Mouse (Mus musculus): ENCODE data around the gene Smim27. TPM values are rescaled to one million over a fixed set of nuclear protein-coding genes. Genes with fewer than 3 reads are reported as not detected.

The Smim27 gene
- polyA plus RNA-seq, 1 experiment from 2014 or later, result 25.0 TPM

DNA sequence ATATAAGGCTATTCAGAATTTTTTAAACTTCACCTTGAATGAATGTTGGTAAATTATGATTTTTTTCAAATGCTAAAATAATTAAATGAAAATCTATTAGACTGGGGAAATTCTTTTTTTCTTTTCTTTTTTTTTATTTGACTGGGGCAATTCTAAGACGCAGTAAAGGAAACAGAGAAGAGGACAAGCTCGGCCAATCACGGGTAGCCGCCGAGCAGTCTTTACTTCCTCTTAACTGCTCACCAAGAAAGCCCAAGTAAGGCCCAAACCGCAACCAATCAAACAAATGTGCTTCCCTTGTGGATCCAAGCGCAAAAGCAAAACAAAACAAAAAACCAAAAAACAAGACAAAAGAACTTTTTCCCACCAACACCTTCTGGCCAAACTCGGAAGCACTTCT, 25.3 kb upstream of the Smim27 start:
- 52% methylated on average over 8 of the region's 8 CpGs for WGBS
- Histone ChIP-seq H3K27me3 (replicated peaks; ENCODE audit: control insufficient read depth, insufficient read depth, low read length) (no peaks in the 10 kb centered on the region), H3K27ac (ENCODE audit: low read depth, low read length) (no peak overlapping the region), H3K4me1 (replicated peaks; ENCODE audit: control insufficient read depth, insufficient read depth, low read length) (peaks cover 5% of the 10 kb centered on the region), H3K9me3 (ENCODE audit: control insufficient read depth, low read length) (no peaks in the 10 kb centered on the region), H3K9ac (ENCODE audit: low read depth, low read length) (no peak overlapping the region), H3K4me2 (no peak overlapping the region), H3K36me3 (ENCODE audit: control insufficient read depth, insufficient read depth, low read length) (no peaks in the 10 kb centered on the region), H3K4me3 (ENCODE audit: low read depth, low read length) (no peak overlapping the region)
- ATAC-seq (replicated peaks; ENCODE audit: low FRiP score), result no peak
- DNase-seq (ENCODE audit: low spot score), result no peak

DNA sequence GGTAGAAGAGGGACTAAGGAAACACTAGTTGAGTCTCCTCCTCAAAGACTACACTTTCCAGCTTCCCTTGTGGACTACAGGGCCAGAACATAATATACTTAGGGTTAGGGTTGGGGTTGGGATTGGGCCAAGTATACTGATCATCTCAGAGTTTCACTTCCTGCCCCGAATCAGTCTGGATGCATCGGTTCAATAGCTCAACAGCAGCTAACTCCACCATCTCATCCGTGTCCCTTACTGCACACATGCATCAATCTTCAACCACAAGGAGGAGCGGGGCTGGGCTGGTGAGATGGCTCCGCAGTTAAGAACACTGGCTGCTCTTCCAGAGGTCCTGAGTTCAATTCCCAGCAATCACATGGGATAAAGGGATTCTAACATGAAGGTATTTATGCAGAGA, 18.4 kb upstream of the Smim27 start:
- Histone ChIP-seq H3K9me3 (ENCODE audit: control insufficient read depth, low read length) (no peaks in the 10 kb centered on the region), H3K27me3 (replicated peaks; ENCODE audit: control insufficient read depth, insufficient read depth, low read length) (no peaks in the 10 kb centered on the region), H3K9ac (ENCODE audit: low read depth, low read length) (no peak overlapping the region), H3K4me2 (no peak overlapping the region), H3K36me3 (ENCODE audit: control insufficient read depth, insufficient read depth, low read length) (no peaks in the 10 kb centered on the region), H3K4me3 (ENCODE audit: low read depth, low read length) (no peak overlapping the region), H3K4me1 (replicated peaks; ENCODE audit: control insufficient read depth, insufficient read depth, low read length) (no peaks in the 10 kb centered on the region), H3K27ac (ENCODE audit: low read depth, low read length) (no peak overlapping the region)
- no peak for DNase-seq (ENCODE audit: low spot score)
- no peak for ATAC-seq (replicated peaks; ENCODE audit: low FRiP score)
- whole genome bisulfite sequencing, result 81% methylated on average over 5 of the region's 5 CpGs

DNA sequence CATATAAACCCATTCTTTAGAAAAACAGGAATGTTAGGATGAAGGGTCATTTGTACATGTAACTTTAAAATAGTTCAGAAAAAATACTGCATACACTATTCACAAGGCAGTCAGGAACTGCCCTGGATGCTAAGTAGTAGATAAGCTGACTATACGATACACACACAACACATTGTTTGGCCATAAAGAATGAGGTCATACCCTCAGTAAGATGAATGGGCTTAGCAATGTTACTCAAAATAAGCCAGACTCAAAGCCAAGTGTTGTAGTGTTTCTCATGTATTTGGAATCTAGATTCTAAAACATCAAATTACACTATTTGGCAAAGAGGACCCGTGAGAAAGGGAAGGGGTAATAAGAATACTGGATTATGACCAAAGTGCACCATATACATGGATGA, 15.6 kb upstream of the Smim27 start:
- Histone ChIP-seq H3K4me3 (ENCODE audit: low read depth, low read length) (no peak overlapping the region), H3K9me3 (ENCODE audit: control insufficient read depth, low read length) (no peaks in the 10 kb centered on the region), H3K4me1 (replicated peaks; ENCODE audit: control insufficient read depth, insufficient read depth, low read length) (no peaks in the 10 kb centered on the region), H3K4me2 (no peak overlapping the region), H3K36me3 (ENCODE audit: control insufficient read depth, insufficient read depth, low read length) (0 out of 2 replicates have a peak, but pooled peaks cover 2% of the 10 kb centered on the region), H3K27ac (ENCODE audit: low read depth, low read length) (no peak overlapping the region), H3K9ac (ENCODE audit: low read depth, low read length) (no peak overlapping the region), H3K27me3 (replicated peaks; ENCODE audit: control insufficient read depth, insufficient read depth, low read length) (no peaks in the 10 kb centered on the region)
- 79% methylated on average over 2 of the region's 2 CpGs for WGBS
- ATAC-seq (replicated peaks; ENCODE audit: low FRiP score) (no peak), DNase-seq (ENCODE audit: low spot score) (no peak)

DNA sequence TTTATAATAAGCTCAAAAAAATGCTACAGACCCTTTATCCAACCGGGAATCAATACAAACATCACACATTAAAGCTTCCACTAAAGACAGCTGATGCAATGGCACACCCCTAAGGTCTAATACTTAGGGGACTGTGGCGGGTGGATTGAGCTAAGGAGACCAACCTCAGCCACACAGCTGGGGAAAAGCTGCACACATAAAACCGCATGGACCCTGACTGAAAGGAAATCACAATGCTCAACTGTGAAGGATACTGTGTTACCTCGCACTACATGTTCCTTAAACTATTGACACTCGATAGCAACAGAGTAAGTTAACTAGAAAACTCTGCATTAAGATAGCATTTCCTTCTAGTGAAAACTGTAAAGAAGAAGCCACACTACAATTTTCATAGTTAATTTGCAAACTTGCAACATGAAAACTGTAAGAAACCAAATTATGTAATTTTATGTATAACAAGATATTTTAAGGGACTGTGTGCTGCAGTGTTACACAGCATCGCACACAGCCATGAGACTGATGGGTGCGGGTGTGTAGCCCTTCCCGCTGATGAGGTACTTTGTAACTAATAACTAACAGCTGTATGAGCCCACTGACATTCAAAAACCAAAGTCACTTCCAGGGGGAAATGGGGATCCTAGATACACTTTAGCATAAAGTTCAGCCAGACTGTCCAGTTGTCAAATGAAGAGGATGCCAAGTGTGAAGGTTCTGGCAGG, 14.8 kb upstream of the Smim27 start:
- Histone ChIP-seq H3K9me3 (ENCODE audit: control insufficient read depth, low read length) (no peaks in the 10 kb centered on the region), H3K27ac (ENCODE audit: low read depth, low read length) (no peak overlapping the region), H3K36me3 (ENCODE audit: control insufficient read depth, insufficient read depth, low read length) (peaks cover 2% of the 10 kb centered on the region; the same call in 1 of the 2 replicates), H3K4me3 (ENCODE audit: low read depth, low read length) (no peak overlapping the region), H3K27me3 (replicated peaks; ENCODE audit: control insufficient read depth, insufficient read depth, low read length) (no peaks in the 10 kb centered on the region), H3K4me2 (no peak overlapping the region), H3K9ac (ENCODE audit: low read depth, low read length) (no peak overlapping the region), H3K4me1 (replicated peaks; ENCODE audit: control insufficient read depth, insufficient read depth, low read length) (no peaks in the 10 kb centered on the region)
- 86% methylated on average over 8 of the region's 8 CpGs for WGBS
- no peak for ATAC-seq (replicated peaks; ENCODE audit: low FRiP score)
- DNase-seq (ENCODE audit: low spot score), result no peak

GRCm38 (mm10) chr4:40264321-40264720, 5.1 kb upstream of the Smim27 start:
- Histone ChIP-seq H3K4me2 (no peak overlapping the region), H3K9me3 (ENCODE audit: control insufficient read depth, low read length) (no peaks in the 10 kb centered on the region), H3K4me3 (ENCODE audit: low read depth, low read length) (no peak overlapping the region), H3K27me3 (replicated peaks; ENCODE audit: control insufficient read depth, insufficient read depth, low read length) (no peaks in the 10 kb centered on the region), H3K27ac (ENCODE audit: low read depth, low read length) (no peak overlapping the region), H3K36me3 (ENCODE audit: control insufficient read depth, insufficient read depth, low read length) (peaks cover 37% of the 10 kb centered on the region), H3K9ac (ENCODE audit: low read depth, low read length) (no peak overlapping the region), H3K4me1 (replicated peaks; ENCODE audit: control insufficient read depth, insufficient read depth, low read length) (peaks cover 13% of the 10 kb centered on the region)
- no peak for ATAC-seq (replicated peaks; ENCODE audit: low FRiP score)
- WGBS, result 60% methylated on average over 1 of the region's 1 CpGs
- no peak for DNase-seq (ENCODE audit: low spot score)

DNA sequence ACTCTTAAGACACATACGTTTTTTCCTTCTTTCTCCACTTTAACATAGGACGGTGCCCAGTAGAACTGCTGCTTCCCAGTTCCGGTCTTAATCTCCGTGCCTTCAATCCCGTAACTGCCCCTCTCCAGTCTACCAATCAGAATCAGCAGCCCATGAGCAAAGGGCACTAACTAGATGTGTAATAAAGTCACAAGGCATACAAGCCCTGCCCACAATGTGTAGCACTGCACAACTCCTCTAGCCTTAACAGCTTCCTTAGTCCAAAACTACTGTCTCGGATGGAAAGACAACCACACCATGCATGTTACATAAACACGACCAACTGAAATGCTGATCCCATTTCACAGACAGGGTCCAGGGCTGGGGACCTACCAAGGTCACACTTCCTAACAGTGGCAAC, 1.7 kb upstream of the Smim27 start:
- H3K4me1 ChIP-seq (replicated peaks; ENCODE audit: control insufficient read depth, insufficient read depth, low read length), result peaks cover 13% of the 10 kb centered on the region
- H3K4me2 ChIP-seq, result peak overlapping the region; percentile 96
- peak overlapping the region; percentile 98; the same call in 1 of the 2 replicates for H3K27ac ChIP-seq (ENCODE audit: low read depth, low read length)
- WGBS, result 72% methylated on average over 7 of the region's 7 CpGs
- DNase-seq (ENCODE audit: low spot score) (no peak), ATAC-seq (replicated peaks; ENCODE audit: low FRiP score) (no peak)
- no peaks in the 10 kb centered on the region for H3K27me3 ChIP-seq (replicated peaks; ENCODE audit: control insufficient read depth, insufficient read depth, low read length)
- no peaks in the 10 kb centered on the region for H3K9me3 ChIP-seq (ENCODE audit: control insufficient read depth, low read length)
- H3K9ac ChIP-seq (ENCODE audit: low read depth, low read length), result peak overlapping the region; percentile 94
- H3K4me3 ChIP-seq (ENCODE audit: low read depth, low read length), result peak overlapping the region; percentile 89
- H3K36me3 ChIP-seq (ENCODE audit: control insufficient read depth, insufficient read depth, low read length), result peaks cover 9% of the 10 kb centered on the region

DNA sequence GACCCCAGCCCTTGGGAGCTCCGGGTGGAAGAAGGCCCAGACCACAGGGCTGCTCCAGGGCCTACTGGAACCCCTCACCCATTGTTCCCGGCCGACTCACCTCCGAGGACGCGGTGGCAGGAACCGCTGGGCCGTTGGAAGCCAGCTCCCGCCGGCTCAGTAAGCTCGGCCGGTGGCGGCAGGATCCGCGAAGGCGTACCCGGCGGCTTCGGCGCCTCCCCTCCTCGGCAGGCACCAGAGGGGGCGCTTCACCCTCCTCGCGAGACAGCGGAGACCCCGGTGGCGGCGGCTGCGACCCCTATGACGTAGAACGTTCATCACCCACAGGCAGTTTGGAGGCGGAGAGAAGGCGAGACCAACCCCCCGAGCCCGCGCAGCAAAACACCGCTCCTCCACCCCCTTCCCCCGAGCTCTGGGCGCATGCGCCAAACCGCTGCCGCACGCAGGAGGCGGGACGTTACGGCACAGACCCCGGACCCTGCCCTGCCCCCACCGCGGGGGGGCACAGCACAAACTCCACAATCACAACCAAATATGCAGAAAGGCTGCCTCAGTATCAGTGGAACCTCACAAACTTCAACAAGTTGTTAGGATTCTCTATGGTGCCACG, 1.1 kb upstream of the Smim27 start:
- H3K27me3 ChIP-seq (replicated peaks; ENCODE audit: control insufficient read depth, insufficient read depth, low read length), result no peaks in the 10 kb centered on the region
- peak overlapping the region; percentile 96 for H3K4me2 ChIP-seq
- ATAC-seq (replicated peaks; ENCODE audit: low FRiP score), result peak; percentile 72
- H3K36me3 ChIP-seq (ENCODE audit: control insufficient read depth, insufficient read depth, low read length), result peaks cover 7% of the 10 kb centered on the region; the same call in 1 of the 2 replicates
- peak overlapping the region; percentile 94 for H3K9ac ChIP-seq (ENCODE audit: low read depth, low read length)
- H3K9me3 ChIP-seq (ENCODE audit: control insufficient read depth, low read length), result no peaks in the 10 kb centered on the region
- DNase-seq (ENCODE audit: low spot score), result peak; percentile 91
- peak overlapping the region; percentile 98 for H3K27ac ChIP-seq (ENCODE audit: low read depth, low read length)
- peaks cover 13% of the 10 kb centered on the region for H3K4me1 ChIP-seq (replicated peaks; ENCODE audit: control insufficient read depth, insufficient read depth, low read length)
- WGBS, result under 1% methylated on average over 50 of the region's 50 CpGs
- H3K4me3 ChIP-seq (ENCODE audit: low read depth, low read length), result peak overlapping the region; percentile 89

GRCm38 (mm10) chr4:40268835-40269234, 544 bp upstream of the Smim27 start:
- Histone ChIP-seq H3K27me3 (replicated peaks; ENCODE audit: control insufficient read depth, insufficient read depth, low read length) (no peaks in the 10 kb centered on the region), H3K9ac (ENCODE audit: low read depth, low read length) (peak overlapping the region; percentile 94), H3K4me3 (ENCODE audit: low read depth, low read length) (peak overlapping the region; percentile 89), H3K4me1 (replicated peaks; ENCODE audit: control insufficient read depth, insufficient read depth, low read length) (peaks cover 13% of the 10 kb centered on the region), H3K36me3 (ENCODE audit: control insufficient read depth, insufficient read depth, low read length) (peaks cover 7% of the 10 kb centered on the region; the same call in 1 of the 2 replicates), H3K9me3 (ENCODE audit: control insufficient read depth, low read length) (no peaks in the 10 kb centered on the region), H3K27ac (ENCODE audit: low read depth, low read length) (peak overlapping the region; percentile 98), H3K4me2 (peak overlapping the region; percentile 96)
- under 1% methylated on average over 16 of the region's 16 CpGs for WGBS
- no peak for DNase-seq (ENCODE audit: low spot score)
- ATAC-seq (replicated peaks; ENCODE audit: low FRiP score), result no peak

All from liver, embryonic 11.5 days (tissue).